Mouse (Mus musculus) heart, adult 2 months (tissue): ENCODE measurements at regions not wholly inside any gene's neighbourhood (a gene's known extent, or its start where the extent isn't known, plus 50 kb on each side); places are given as distances from the start of the nearest gene placed in this dataset.

ENCODE experiments used
- CTCF ChIP-seq: fragments of 200-600 bp; IDR thresholded peaks from 2 replicates; pipeline ENCODE4 v1.8.1; 2022; ENCODE audit warnings: antibody characterized with exemption, mild to moderate bottlenecking, moderate library complexity
- EP300 ChIP-seq: fragments of 200-500 bp; IDR thresholded peaks from 2 replicates; pipeline ENCODE4 v1.6.1; 2011; ENCODE audit warnings: low read depth, low read length, control low read depth; ENCODE audit not compliant: insufficient read depth
- POLR2A ChIP-seq: fragments of 200-500 bp; IDR thresholded peaks from 2 replicates; pipeline ENCODE4 v1.6.1; 2011; ENCODE audit warnings: mild to moderate bottlenecking, low read depth, low read length, control low read depth; ENCODE audit not compliant: insufficient read depth

- TF ChIP-seq POLR2A = no peak
- TF ChIP-seq CTCF = no peak
- no peak for TF ChIP-seq EP300
Measured at GRCm38 (mm10) chr9:80688481-80689086, 223.3 kb upstream of the Impg1 start.
